Mouse (Mus musculus): Measurements from ENCODE around the gene Elavl3. TPM values are rescaled to one million over a fixed set of nuclear protein-coding genes. Genes with fewer than 3 reads are reported as not detected.

The Elavl3 gene
- polyA plus RNA-seq, 1 experiment = not detected

DNA sequence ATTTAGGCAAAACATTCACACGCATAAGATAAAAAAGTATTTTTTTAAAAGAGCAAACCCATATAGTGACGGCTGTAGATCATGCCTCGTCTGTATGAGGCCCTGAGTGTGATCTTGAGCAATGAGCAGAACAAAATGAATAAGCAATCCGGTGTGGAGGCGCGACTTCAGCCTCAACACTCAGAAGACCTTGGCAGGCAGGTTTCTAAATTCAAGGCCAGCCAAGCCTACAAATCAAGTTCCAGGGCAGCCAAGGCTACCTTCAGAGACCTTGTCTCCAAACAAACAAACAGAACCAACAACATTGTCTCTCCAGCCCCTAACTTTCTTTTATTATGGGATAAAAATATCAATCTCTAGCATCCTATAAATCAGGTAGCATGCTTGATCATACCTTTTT lies 51.5 kb downstream of the Elavl3 start:
- TF ChIP-seq POLR2A (IDR thresholded peaks at IDR 0.05; ENCODE audit: low read depth, low read length) = no peak
- no peak for TF ChIP-seq CTCF (IDR thresholded peaks at IDR 0.05; ENCODE audit: extremely low read depth, insufficient read depth, insufficient read length, insufficient replicate concordance)
- 86% methylated on average over 6 of the region's 6 CpGs for WGBS
- Histone ChIP-seq H3K4me3 (ENCODE audit: extremely low read depth, insufficient read depth, insufficient read length) (no peak overlapping the region), H3K27me3 (ENCODE audit: control insufficient read depth, insufficient read depth, low read length) (no peaks in the 10 kb centered on the region), H3K4me1 (ENCODE audit: control insufficient read depth, insufficient read depth, insufficient read length) (peaks cover 6% of the 10 kb centered on the region; the same call in 1 of the 2 replicates), H3K27ac (ENCODE audit: insufficient read depth, low read length) (no peak overlapping the region), H3K36me3 (ENCODE audit: control insufficient read depth, insufficient read depth, low read length) (peaks cover 1% of the 10 kb centered on the region; the same call in 1 of the 2 replicates)
- DNase-seq (ENCODE audit: low read depth in 1 of 2, low spot score in 2 of 2) = no peak

DNA sequence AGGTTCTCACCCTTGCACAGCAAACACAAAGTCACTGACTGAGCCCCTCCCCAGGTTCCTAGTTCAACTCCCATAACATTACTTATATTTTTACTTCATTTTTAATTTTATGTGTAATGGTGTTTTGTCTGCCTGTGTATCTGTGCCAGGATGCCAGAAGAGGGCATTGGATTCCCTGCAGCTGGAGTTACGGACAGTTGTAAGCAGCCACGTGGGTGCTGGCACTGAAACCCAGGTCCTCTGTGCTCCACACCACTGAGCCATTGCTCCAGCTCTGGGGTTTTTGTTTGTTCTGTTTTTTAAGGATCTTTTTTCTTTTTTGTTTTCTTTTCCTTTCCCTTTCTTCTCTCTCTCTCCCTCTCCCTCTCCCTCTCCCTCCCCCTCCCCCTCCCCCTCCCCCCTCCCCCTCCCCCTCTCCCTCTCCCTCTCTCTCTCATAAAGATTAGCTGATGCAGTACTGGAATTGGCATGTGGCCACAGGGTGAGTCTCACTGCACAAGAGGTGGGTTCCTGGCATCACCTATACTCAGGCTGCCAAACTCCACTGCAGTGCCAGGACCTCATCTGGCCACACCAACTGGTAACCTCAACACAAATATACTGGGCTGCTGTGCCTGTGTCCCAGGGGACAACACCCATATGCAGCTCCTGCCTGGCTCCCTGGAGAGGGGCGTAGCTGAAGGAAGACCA lies 55.5 kb downstream of the Elavl3 start:
- no peak for DNase-seq (ENCODE audit: low read depth in 1 of 2, low spot score in 2 of 2)
- 80% methylated on average over 3 of the region's 3 CpGs for WGBS
- TF ChIP-seq POLR2A (IDR thresholded peaks at IDR 0.05; ENCODE audit: low read depth, low read length) (no peak), CTCF (IDR thresholded peaks at IDR 0.05; ENCODE audit: extremely low read depth, insufficient read depth, insufficient read length, insufficient replicate concordance) (no peak)
- Histone ChIP-seq H3K4me1 (ENCODE audit: control insufficient read depth, insufficient read depth, insufficient read length) (no peaks in the 10 kb centered on the region), H3K4me3 (ENCODE audit: extremely low read depth, insufficient read depth, insufficient read length) (no peak overlapping the region), H3K36me3 (ENCODE audit: control insufficient read depth, insufficient read depth, low read length) (no peaks in the 10 kb centered on the region), H3K27me3 (ENCODE audit: control insufficient read depth, insufficient read depth, low read length) (no peaks in the 10 kb centered on the region), H3K27ac (ENCODE audit: insufficient read depth, low read length) (no peak overlapping the region)

DNA sequence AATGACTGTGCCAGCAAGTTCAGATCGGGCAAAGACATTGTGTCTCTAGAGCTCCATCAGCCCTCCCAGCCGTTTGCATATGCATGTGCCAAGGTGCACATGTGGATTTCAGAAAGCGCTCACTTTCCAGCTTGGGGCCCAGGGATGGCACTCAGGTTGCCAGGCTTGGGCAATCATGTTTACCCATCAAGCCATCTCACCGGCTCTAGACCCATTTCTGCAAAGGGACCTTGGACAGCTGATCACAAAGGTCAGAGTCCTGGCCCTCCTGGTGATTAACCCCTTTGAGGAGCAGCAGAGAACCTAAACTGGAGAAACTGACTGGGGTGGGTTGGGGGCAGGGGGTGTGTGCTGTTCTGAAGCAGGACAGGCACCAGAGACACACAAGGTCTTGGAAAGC lies 59.6 kb downstream of the Elavl3 start:
- WGBS = 83% methylated on average over 4 of the region's 4 CpGs
- DNase-seq (ENCODE audit: low read depth in 1 of 2, low spot score in 2 of 2) = no peak
- peaks cover 24% of the 10 kb centered on the region for H3K27me3 ChIP-seq (ENCODE audit: control insufficient read depth, insufficient read depth, low read length)
- TF ChIP-seq CTCF (IDR thresholded peaks at IDR 0.05; ENCODE audit: extremely low read depth, insufficient read depth, insufficient read length, insufficient replicate concordance) (no peak), POLR2A (IDR thresholded peaks at IDR 0.05; ENCODE audit: low read depth, low read length) (no peak)
- H3K4me1 ChIP-seq (ENCODE audit: control insufficient read depth, insufficient read depth, insufficient read length) = peaks cover 9% of the 10 kb centered on the region
- no peaks in the 10 kb centered on the region for H3K36me3 ChIP-seq (ENCODE audit: control insufficient read depth, insufficient read depth, low read length)
- H3K27ac ChIP-seq (ENCODE audit: insufficient read depth, low read length) = no peak overlapping the region
- H3K4me3 ChIP-seq (ENCODE audit: extremely low read depth, insufficient read depth, insufficient read length) = no peak overlapping the region

DNA sequence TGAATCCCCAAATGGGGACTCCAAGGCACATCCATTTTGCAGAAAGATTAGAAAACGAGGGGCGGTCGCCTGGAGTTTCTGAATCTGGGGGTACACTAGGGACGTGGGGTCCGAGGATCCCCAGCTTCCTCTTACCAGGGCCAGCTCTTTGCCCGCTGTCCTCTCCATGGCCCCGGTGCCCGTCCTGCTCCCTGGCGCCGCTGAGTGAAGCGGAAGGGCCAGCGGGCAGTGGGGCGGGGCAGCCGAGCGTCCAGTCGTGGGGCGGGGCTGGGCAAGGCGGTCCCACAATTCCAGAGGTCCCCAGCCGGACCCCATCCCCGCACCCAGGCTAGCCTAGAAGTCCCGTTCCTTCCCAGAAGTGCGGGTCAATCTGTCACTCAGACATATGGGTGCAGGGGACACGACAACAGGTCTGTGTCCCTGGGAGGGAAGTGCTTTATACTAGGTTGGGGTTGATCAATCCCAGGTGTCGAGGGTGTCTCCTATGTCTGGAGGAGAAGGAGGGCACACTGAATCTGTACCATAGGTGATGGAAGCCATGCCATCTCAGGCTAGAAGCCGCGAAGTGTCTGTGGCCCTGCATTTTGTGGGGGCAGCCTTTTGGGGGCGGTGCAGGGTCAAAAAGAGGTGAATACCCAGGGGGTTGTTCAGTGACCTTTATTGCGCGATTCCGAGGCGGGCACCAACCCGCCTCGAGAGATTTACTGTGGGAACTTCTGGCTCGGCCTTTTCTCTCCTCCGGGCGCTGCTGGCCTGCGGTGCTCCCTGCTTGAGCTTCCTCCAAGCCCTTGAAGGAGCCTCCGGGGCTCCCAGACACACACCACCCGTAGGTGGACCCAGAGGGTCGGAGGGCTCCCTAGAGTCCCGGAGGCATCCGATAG lies 62.4 kb downstream of the Elavl3 start, which contains the start of gene Rgl3:
Rgl3 (minus strand) TSS at position 217 of the 881 bp plus-strand sequence.
- 7% methylated on average over 42 of the region's 42 CpGs for WGBS
- peaks cover 9% of the 10 kb centered on the region for H3K4me1 ChIP-seq (ENCODE audit: control insufficient read depth, insufficient read depth, insufficient read length)
- peak within 1 kb of the TSS; percentile 31; the same call in 1 of the 2 replicates for H3K4me3 ChIP-seq (ENCODE audit: extremely low read depth, insufficient read depth, insufficient read length)
- H3K36me3 ChIP-seq (ENCODE audit: control insufficient read depth, insufficient read depth, low read length) = no peaks in the 10 kb centered on the region
- no peak within 1 kb of the TSS for H3K27ac ChIP-seq (ENCODE audit: insufficient read depth, low read length)
- no peak for DNase-seq (ENCODE audit: low read depth in 1 of 2, low spot score in 2 of 2)
- TF ChIP-seq POLR2A (IDR thresholded peaks at IDR 0.05; ENCODE audit: low read depth, low read length) (no peak), CTCF (IDR thresholded peaks at IDR 0.05; ENCODE audit: extremely low read depth, insufficient read depth, insufficient read length, insufficient replicate concordance) (no peak)
- H3K27me3 ChIP-seq (ENCODE audit: control insufficient read depth, insufficient read depth, low read length) = peaks cover 24% of the 10 kb centered on the region

DNA sequence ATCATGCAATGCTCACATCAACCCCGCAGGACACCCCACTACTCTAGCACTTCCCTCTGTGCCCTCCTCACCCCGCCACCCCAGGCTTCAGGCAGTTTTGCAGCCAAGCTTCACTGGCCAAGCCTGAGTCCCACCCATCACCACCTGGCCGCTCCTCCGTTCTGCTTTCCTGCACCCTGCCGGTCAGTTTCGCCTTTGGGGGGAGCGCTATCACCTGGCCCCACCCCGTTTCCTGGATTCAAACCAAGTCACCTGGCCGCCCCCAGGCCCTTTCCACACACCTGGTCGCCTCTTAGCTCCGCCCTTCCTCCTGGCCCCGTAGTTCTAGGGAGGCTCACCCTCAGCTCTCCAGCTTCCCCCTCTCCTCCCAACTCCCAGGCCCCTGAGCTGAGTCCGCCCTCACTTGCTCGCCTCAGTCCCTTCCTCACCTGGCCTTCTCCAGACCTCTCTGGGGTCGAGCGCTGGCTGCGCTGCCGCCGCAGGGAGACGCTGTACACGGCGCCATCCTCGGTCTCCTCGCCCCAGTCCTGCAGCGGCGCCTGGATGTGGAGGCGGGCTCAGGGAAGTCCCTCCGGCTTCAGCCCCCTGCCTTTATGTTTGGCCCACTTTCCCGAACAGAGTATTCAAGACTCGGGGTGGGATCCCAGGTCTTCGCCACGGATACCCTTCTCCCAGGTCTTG lies 63.3 kb downstream of the Elavl3 start:
- Histone ChIP-seq H3K27me3 (ENCODE audit: control insufficient read depth, insufficient read depth, low read length) (peaks cover 24% of the 10 kb centered on the region), H3K4me3 (ENCODE audit: extremely low read depth, insufficient read depth, insufficient read length) (peak overlapping the region; percentile 31; the same call in 1 of the 2 replicates), H3K4me1 (ENCODE audit: control insufficient read depth, insufficient read depth, insufficient read length) (peaks cover 9% of the 10 kb centered on the region), H3K27ac (ENCODE audit: insufficient read depth, low read length) (no peak overlapping the region), H3K36me3 (ENCODE audit: control insufficient read depth, insufficient read depth, low read length) (no peaks in the 10 kb centered on the region)
- WGBS = 7% methylated on average over 32 of the region's 32 CpGs
- peak in 1 of 2 experiments; percentile 21 for DNase-seq (ENCODE audit: low read depth in 1 of 2, low spot score in 2 of 2)
- no peak for TF ChIP-seq POLR2A (IDR thresholded peaks at IDR 0.05; ENCODE audit: low read depth, low read length)
- no peak for TF ChIP-seq CTCF (IDR thresholded peaks at IDR 0.05; ENCODE audit: extremely low read depth, insufficient read depth, insufficient read length, insufficient replicate concordance)

DNA sequence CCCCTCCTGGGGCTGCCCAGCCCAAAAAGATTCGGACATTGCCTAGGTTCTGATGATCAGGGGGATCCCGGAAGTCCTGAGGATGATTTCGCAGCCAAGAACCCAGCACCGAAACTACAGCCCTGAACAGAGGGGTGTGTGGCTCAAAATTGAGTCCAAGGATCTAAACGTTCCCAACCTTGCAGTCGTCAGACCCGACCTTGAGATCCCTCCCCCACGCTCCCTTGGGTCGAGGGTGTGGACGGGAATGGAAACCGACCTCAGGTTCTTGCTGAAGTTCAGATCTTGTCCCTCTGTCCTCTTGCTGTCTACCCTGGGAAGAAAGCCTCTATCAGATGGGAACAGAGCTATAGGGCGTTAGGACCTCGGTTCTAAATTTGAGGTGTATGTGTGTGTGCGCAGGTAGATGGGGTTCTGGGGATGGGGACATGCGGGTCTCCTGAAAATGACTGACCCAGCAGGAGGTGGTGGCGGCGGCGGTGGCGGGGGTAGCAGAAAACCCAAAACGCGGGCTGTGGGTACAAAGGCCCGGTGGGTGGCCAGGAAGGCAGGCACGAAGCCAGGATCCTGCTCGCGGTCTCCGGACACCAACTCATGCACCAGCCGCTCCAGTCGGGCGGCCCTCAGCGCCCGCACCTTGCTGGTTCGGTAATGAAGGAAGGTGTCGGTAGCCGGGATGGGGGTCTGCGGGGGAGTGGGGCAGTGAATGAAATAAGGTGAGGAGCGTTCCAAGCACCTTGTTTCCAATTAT lies 64.1 kb downstream of the Elavl3 start:
- DNase-seq (ENCODE audit: low read depth in 1 of 2, low spot score in 2 of 2) = no peak
- Histone ChIP-seq H3K36me3 (ENCODE audit: control insufficient read depth, insufficient read depth, low read length) (no peaks in the 10 kb centered on the region), H3K27ac (ENCODE audit: insufficient read depth, low read length) (no peak overlapping the region), H3K27me3 (ENCODE audit: control insufficient read depth, insufficient read depth, low read length) (peaks cover 26% of the 10 kb centered on the region), H3K4me1 (ENCODE audit: control insufficient read depth, insufficient read depth, insufficient read length) (peaks cover 9% of the 10 kb centered on the region), H3K4me3 (ENCODE audit: extremely low read depth, insufficient read depth, insufficient read length) (no peak overlapping the region)
- WGBS = 21% methylated on average over 36 of the region's 36 CpGs
- no peak for TF ChIP-seq POLR2A (IDR thresholded peaks at IDR 0.05; ENCODE audit: low read depth, low read length)
- TF ChIP-seq CTCF (IDR thresholded peaks at IDR 0.05; ENCODE audit: extremely low read depth, insufficient read depth, insufficient read length, insufficient replicate concordance) = no peak

All from spleen, adult 2 months (tissue).